Mouse (Mus musculus): ENCODE measurements around the gene Ramp2.

DNA sequence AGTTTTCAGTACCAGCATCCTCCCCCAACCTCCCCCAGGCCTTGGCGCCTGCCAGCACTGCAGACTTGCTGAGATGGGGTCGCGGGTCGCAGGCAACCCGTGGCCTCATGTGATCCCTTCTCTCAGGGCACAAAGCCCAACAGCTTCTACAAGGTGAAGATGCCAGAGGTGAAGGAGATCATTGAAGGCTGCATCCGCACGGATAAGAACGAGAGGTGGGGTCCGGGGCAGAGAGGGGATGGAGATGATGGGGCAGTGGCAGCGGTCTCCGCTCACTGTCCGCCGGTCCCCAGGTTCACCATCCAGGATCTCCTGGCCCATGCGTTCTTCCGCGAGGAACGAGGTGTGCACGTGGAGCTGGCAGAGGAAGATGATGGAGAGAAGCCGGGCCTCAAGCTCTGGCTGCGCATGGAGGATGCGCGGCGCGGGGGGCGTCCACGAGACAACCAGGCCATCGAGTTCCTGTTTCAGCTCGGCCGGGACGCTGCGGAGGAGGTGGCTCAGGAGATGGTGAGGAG, 19.2 kb downstream of the Ramp2 start:
- no peak for TF ChIP-seq POLR2A (IDR thresholded peaks at IDR 0.05; ENCODE audit: low read depth, low read length)
- TF ChIP-seq CTCF (IDR thresholded peaks at IDR 0.05; ENCODE audit: extremely low read depth, insufficient read length, insufficient replicate concordance, low read depth, low read length), result no peak
